Comparison of ENCODE assay signal across 12 mouse cellular contexts in the genomic region with DNA sequence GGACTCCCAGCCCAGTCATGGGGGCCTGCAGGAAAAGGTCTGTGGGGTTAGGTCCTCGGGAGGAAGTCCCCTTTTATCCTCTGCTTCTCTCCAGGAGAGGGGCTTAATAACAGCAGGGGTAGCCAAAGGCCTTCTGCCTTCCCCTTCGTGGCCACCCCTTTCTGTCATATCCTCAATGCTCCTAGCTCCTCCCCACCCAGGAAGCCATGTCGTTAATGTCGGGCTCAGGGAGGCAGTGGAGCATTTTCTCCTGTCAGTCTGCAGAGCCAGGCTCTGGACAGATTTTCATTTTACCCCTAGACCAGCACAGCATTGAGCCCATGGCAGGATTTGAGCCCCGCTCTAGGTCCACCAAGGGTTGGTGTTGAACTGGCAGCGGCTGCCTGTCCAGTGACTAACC. TPM values are rescaled to one million over a fixed set of nuclear protein-coding genes. Genes with fewer than 3 reads are reported as not detected.
A peak's percentile ranks its signal among the peaks of the same experiment; 100 is the strongest.
DNase-seq lines count a peak whose midpoint lies in the region; ATAC-seq and TF ChIP-seq lines count a peak whose summit lies in the region.
"Had no signal": no experiment of that assay in that cellular context is flagged by ENCODE, and none has a peak within 500 bp of the region (broad histone marks: within the 10 kb centered on the region; RNA-seq: fewer than 3 reads in every experiment).

No protein-coding gene starts in this region.

- no peak for TF ChIP-seq CTCF in hindbrain, postnatal 0 days (IDR thresholded peaks at IDR 0.05; ENCODE audit: low read depth)
- TF ChIP-seq CTCF in thymus, adult 2 months (IDR thresholded peaks at IDR 0.05; ENCODE audit: borderline replicate concordance, control insufficient read depth, extremely low read depth, insufficient read depth, low read length, poor library complexity), result no peak

- no peaks in the 10 kb centered on the region for H3K9me3 ChIP-seq in limb, embryonic 12.5 days
- no peaks in the 10 kb centered on the region for H3K9me3 ChIP-seq in limb, embryonic 10.5 days (replicated peaks)
- no peaks in the 10 kb centered on the region for H3K9me3 ChIP-seq in forebrain, embryonic 12.5 days
- H3K9me3 ChIP-seq in hindbrain, postnatal 0 days (ENCODE audit: low read length), result no peaks in the 10 kb centered on the region
- H3K9me3 ChIP-seq in neural tube, embryonic 15.5 days (replicated peaks), result no peaks in the 10 kb centered on the region
- H3K9me3 ChIP-seq: embryonic facial prominence, embryonic 15.5 days had no signal

- peaks cover 69% of the 10 kb centered on the region for H3K36me3 ChIP-seq in limb, embryonic 12.5 days
- H3K36me3 ChIP-seq in limb, embryonic 10.5 days, result peaks cover 74% of the 10 kb centered on the region
- peaks cover 65% of the 10 kb centered on the region for H3K36me3 ChIP-seq in forebrain, embryonic 12.5 days (replicated peaks)
- no peaks in the 10 kb centered on the region; the same call in 1 of the 2 replicates for H3K36me3 ChIP-seq in hindbrain, postnatal 0 days (ENCODE audit: insufficient read depth, low read length)
- H3K36me3 ChIP-seq in neural tube, embryonic 15.5 days, result peaks cover 22% of the 10 kb centered on the region; the same call in 1 of the 2 replicates
- no peaks in the 10 kb centered on the region; the same call in 1 of the 2 replicates for H3K36me3 ChIP-seq in thymus, adult 2 months (ENCODE audit: control insufficient read depth, insufficient read depth, low read length)

- 66% methylated on average over 6 of the region's 6 CpGs for WGBS in limb, embryonic 12.5 days
- WGBS in limb, embryonic 10.5 days, result 80% methylated on average over 6 of the region's 6 CpGs
- WGBS in forebrain, embryonic 12.5 days, result 51% methylated on average over 6 of the region's 6 CpGs
- 33% methylated on average over 6 of the region's 6 CpGs for WGBS in hindbrain, postnatal 0 days
- WGBS in neural tube, embryonic 15.5 days, result 48% methylated on average over 6 of the region's 6 CpGs
- WGBS in thymus, adult 2 months, result 71% methylated on average over 6 of the region's 6 CpGs

- no peak for ATAC-seq in limb, embryonic 12.5 days (ENCODE audit: insufficient number of reproducible peaks, insufficient read depth, low FRiP score, low TSS enrichment, low read depth)
- no peak for ATAC-seq in forebrain, embryonic 12.5 days (ENCODE audit: low FRiP score)
- no peak for ATAC-seq in hindbrain, postnatal 0 days
- ATAC-seq in neural tube, embryonic 15.5 days (ENCODE audit: low FRiP score), result no peak

- H3K4me3 ChIP-seq in limb, embryonic 12.5 days (replicated peaks), result no peak overlapping the region
- H3K4me3 ChIP-seq in limb, embryonic 10.5 days, result no peak overlapping the region
- H3K4me3 ChIP-seq in forebrain, embryonic 12.5 days (replicated peaks), result peak overlapping the region; percentile 97
- H3K4me3 ChIP-seq in hindbrain, postnatal 0 days (ENCODE audit: low read length), result peak overlapping the region; percentile 86
- peak overlapping the region; percentile 95 for H3K4me3 ChIP-seq in neural tube, embryonic 15.5 days (replicated peaks)
- no peak overlapping the region for H3K4me3 ChIP-seq in thymus, adult 2 months (ENCODE audit: control insufficient read depth, insufficient read depth, low read length)
- H3K4me3 ChIP-seq: embryonic facial prominence, embryonic 15.5 days had no signal

- no peak overlapping the region for H3K27ac ChIP-seq in limb, embryonic 12.5 days
- H3K27ac ChIP-seq in limb, embryonic 10.5 days, result no peak overlapping the region
- 0 out of 2 replicates have a peak overlapping the region, but pooled peaks have one; percentile 19 for H3K27ac ChIP-seq in forebrain, embryonic 12.5 days
- H3K27ac ChIP-seq in hindbrain, postnatal 0 days, result no peak overlapping the region
- H3K27ac ChIP-seq in neural tube, embryonic 15.5 days (replicated peaks), result peak overlapping the region; percentile 13; the same call in 1 of the 2 replicates
- no peak overlapping the region for H3K27ac ChIP-seq in thymus, adult 2 months (ENCODE audit: control insufficient read depth, insufficient read depth, low read length)
- H3K27ac ChIP-seq: embryonic facial prominence, embryonic 15.5 days had no signal

- no peaks in the 10 kb centered on the region for H3K27me3 ChIP-seq in limb, embryonic 12.5 days
- no peaks in the 10 kb centered on the region for H3K27me3 ChIP-seq in limb, embryonic 10.5 days (ENCODE audit: low read depth, poor library complexity, severe bottlenecking)
- H3K27me3 ChIP-seq in forebrain, embryonic 12.5 days, result no peaks in the 10 kb centered on the region
- no peaks in the 10 kb centered on the region for H3K27me3 ChIP-seq in hindbrain, postnatal 0 days (ENCODE audit: insufficient read depth, low read length)
- H3K27me3 ChIP-seq in neural tube, embryonic 15.5 days (replicated peaks), result no peaks in the 10 kb centered on the region
- H3K27me3 ChIP-seq in thymus, adult 2 months (ENCODE audit: control insufficient read depth, insufficient read depth, low read length), result no peaks in the 10 kb centered on the region
- H3K27me3 ChIP-seq: embryonic facial prominence, embryonic 15.5 days had no signal

- TF ChIP-seq POLR2A in thymus, adult 2 months (IDR thresholded peaks at IDR 0.05; ENCODE audit: control insufficient read depth, extremely low read depth, insufficient read depth, low read length, poor library complexity), result no peak

- no peak overlapping the region for H3K9ac ChIP-seq in limb, embryonic 12.5 days (replicated peaks)
- H3K9ac ChIP-seq in forebrain, embryonic 12.5 days, result peak overlapping the region; percentile 100; the same call in 1 of the 2 replicates
- peak overlapping the region; percentile 93; the same call in 1 of the 2 replicates for H3K9ac ChIP-seq in hindbrain, postnatal 0 days (replicated peaks; ENCODE audit: low read length)
- H3K9ac ChIP-seq in neural tube, embryonic 15.5 days (replicated peaks), result peak overlapping the region; percentile 99; the same call in 1 of the 2 replicates
- H3K9ac ChIP-seq: embryonic facial prominence, embryonic 15.5 days had no signal

- DNase-seq in limb, embryonic 10.5 days (ENCODE audit: low spot score), result no peak
- no peak for DNase-seq in hindbrain, postnatal 0 days (ENCODE audit: low spot score)
- DNase-seq in thymus, adult 2 months, result no peak
- no peak for DNase-seq in testis, postnatal 14 days (ENCODE audit: low spot score)
- DNase-seq in frontal cortex, postnatal 10 days (ENCODE audit: low spot score in 2 of 2), result no peak
- DNase-seq: lung, postnatal 36 days; right cerebral cortex, postnatal 4 days had no signal

- H3K4me2 ChIP-seq in limb, embryonic 12.5 days, result 0 out of 2 replicates have a peak overlapping the region, but pooled peaks have one; percentile 0
- H3K4me2 ChIP-seq in forebrain, embryonic 12.5 days, result peak overlapping the region; percentile 99
- peak overlapping the region; percentile 83 for H3K4me2 ChIP-seq in hindbrain, postnatal 0 days (ENCODE audit: low read depth, low read length)
- H3K4me2 ChIP-seq in neural tube, embryonic 15.5 days, result peak overlapping the region; percentile 90
- H3K4me2 ChIP-seq: embryonic facial prominence, embryonic 15.5 days; heart, embryonic 11.5 days had no signal

- peaks cover 57% of the 10 kb centered on the region for H3K4me1 ChIP-seq in limb, embryonic 12.5 days (replicated peaks)
- peaks cover 56% of the 10 kb centered on the region for H3K4me1 ChIP-seq in limb, embryonic 10.5 days
- H3K4me1 ChIP-seq in forebrain, embryonic 12.5 days, result peaks cover 74% of the 10 kb centered on the region
- H3K4me1 ChIP-seq in hindbrain, postnatal 0 days (ENCODE audit: insufficient read depth, low read length), result peaks cover 41% of the 10 kb centered on the region
- H3K4me1 ChIP-seq in neural tube, embryonic 15.5 days, result peaks cover 81% of the 10 kb centered on the region
- H3K4me1 ChIP-seq in thymus, adult 2 months (replicated peaks; ENCODE audit: control insufficient read depth, insufficient read depth, low read length), result peaks cover 59% of the 10 kb centered on the region

RNA-seq across cellular contexts. Expression of a gene that starts 3.9 kb away (rescaled TPM):
- polyA plus RNA-seq in limb, embryonic 12.5 days (2016; fragmentation: Nextera tagmentation; extraction: Ambion mirVana), result 120 TPM in 2 replicates
- 83.4 and 122 TPM in 2 replicates for polyA plus RNA-seq in limb, embryonic 10.5 days (2016; fragmentation: Nextera tagmentation; extraction: Ambion mirVana)
- polyA plus RNA-seq in forebrain, embryonic 12.5 days (2016; fragmentation: Nextera tagmentation; extraction: Ambion mirVana), result 264 and 272 TPM in 2 replicates
- total RNA-seq in hindbrain, postnatal 0 days (2014; rRNA removed), result 530 and 565 TPM in 2 replicates
- polyA plus RNA-seq in hindbrain, postnatal 0 days (2015; fragmentation: Nextera tagmentation; extraction: Ambion mirVana), result 138 and 161 TPM in 2 replicates
- 143 and 182 TPM in 2 replicates for polyA plus RNA-seq in neural tube, embryonic 15.5 days (2015; fragmentation: Nextera tagmentation; extraction: Ambion mirVana)
- 78.1 and 82.0 TPM in 2 replicates for polyA plus RNA-seq in thymus, adult 2 months (2012; rRNA removed)

Comparison
In these comparisons a context has a peak if more than half of its experiments do, and no peak if none do; other contexts are left out.
1. H3K27ac ChIP-seq: peak in forebrain, embryonic 12.5 days (single experiment) and neural tube, embryonic 15.5 days (single experiment); none in limb, embryonic 12.5 days (single experiment), limb, embryonic 10.5 days (single experiment), hindbrain, postnatal 0 days (single experiment) and thymus, adult 2 months (single experiment).
2. H3K4me2 ChIP-seq: peak in every context shown above with its lines; median percentile 99 in forebrain, embryonic 12.5 days; 90 in neural tube, embryonic 15.5 days; 83 in hindbrain, postnatal 0 days; 0 in limb, embryonic 12.5 days.
3. H3K4me3 ChIP-seq: peak in forebrain, embryonic 12.5 days (single experiment), hindbrain, postnatal 0 days (single experiment) and neural tube, embryonic 15.5 days (single experiment); none in limb, embryonic 12.5 days (single experiment), limb, embryonic 10.5 days (single experiment) and thymus, adult 2 months (single experiment).